Mouse (Mus musculus) limb, embryonic 11.5 days (tissue): ENCODE results near the gene Tex26. TPM values are rescaled to one million over a fixed set of nuclear protein-coding genes. Genes with fewer than 3 reads are reported as not detected.

Experiments
- ATAC-seq: fragments of 200-750 bp; cut with Nextera tagmentation; 2 replicates; pipeline ENCODE4 v1.8.0; 2017; ENCODE audit warnings: low read depth; ENCODE audit not compliant: insufficient number of reproducible peaks, low FRiP score, low TSS enrichment
- DNase-seq: peaks from one replicate; pipeline ENCODE4 v3.0.0-alpha.2; 2015; ENCODE audit warnings: low spot score
- H3K27ac ChIP-seq: fragments of 300-500 bp; sonication (generic); replicated peaks from 2 replicates; pipeline ENCODE4 v1.5.1; 2014; ENCODE audit warnings: low read depth, mild to moderate bottlenecking, low read length
- H3K27me3 ChIP-seq: fragments of 300-500 bp; sonication (generic); 2 replicates; pipeline ENCODE4 v1.6.1; 2014; ENCODE audit warnings: mild to moderate bottlenecking, low read length, mixed read lengths; ENCODE audit not compliant: control insufficient read depth, insufficient read depth
- H3K36me3 ChIP-seq: fragments of 300-500 bp; sonication (generic); 2 replicates; pipeline ENCODE4 v1.6.1; 2014; ENCODE audit warnings: mild to moderate bottlenecking, low read length, moderate library complexity, mixed read lengths; ENCODE audit not compliant: control insufficient read depth, insufficient read depth
- H3K4me1 ChIP-seq: fragments of 300-500 bp; sonication (generic); 2 replicates; pipeline ENCODE4 v1.6.1; 2014; ENCODE audit warnings: low read length, mixed read lengths; ENCODE audit not compliant: control insufficient read depth, insufficient read depth
- H3K4me2 ChIP-seq: fragments of 300-500 bp; sonication (generic); 2 replicates; pipeline ENCODE4 v1.6.1; 2014; ENCODE audit warnings: low read depth, mild to moderate bottlenecking, moderate library complexity; ENCODE audit not compliant: severe bottlenecking
- H3K4me3 ChIP-seq: fragments of 300-500 bp; sonication (generic); 2 replicates; pipeline ENCODE4 v1.5.1; 2014; ENCODE audit warnings: low read depth, low read length
- H3K9ac ChIP-seq: fragments of 300-500 bp; sonication (generic); 2 replicates; pipeline ENCODE4 v1.6.1; 2014; ENCODE audit warnings: mild to moderate bottlenecking, low read length
- H3K9me3 ChIP-seq: fragments of 300-500 bp; sonication (generic); 2 replicates; pipeline ENCODE4 v1.6.1; 2016; ENCODE audit warnings: low read length; ENCODE audit not compliant: control insufficient read depth
- WGBS: fragments of 180-500 bp; shearing (Covaris S2); extraction: QIAGEN DNeasy Blood & Tissue Kit; methylation state at CpG from one replicate; pipeline ENCODE4 v1.1.7; 2014; 5-methylcytosine and 5-hydroxymethylcytosine counted together
- polyA plus RNA-seq: library from polyadenylated mRNA; unstranded; fragments of >200 nt; fragmentation: Nextera tagmentation; extraction: Ambion mirVana; gene quantifications from 2 replicates; pipeline ENCODE4 v1.2.1, GENCODE M21; 2014

Gene Tex26
- polyA plus RNA-seq, 1 experiment from 2014 or later = 0.15 TPM

DNA sequence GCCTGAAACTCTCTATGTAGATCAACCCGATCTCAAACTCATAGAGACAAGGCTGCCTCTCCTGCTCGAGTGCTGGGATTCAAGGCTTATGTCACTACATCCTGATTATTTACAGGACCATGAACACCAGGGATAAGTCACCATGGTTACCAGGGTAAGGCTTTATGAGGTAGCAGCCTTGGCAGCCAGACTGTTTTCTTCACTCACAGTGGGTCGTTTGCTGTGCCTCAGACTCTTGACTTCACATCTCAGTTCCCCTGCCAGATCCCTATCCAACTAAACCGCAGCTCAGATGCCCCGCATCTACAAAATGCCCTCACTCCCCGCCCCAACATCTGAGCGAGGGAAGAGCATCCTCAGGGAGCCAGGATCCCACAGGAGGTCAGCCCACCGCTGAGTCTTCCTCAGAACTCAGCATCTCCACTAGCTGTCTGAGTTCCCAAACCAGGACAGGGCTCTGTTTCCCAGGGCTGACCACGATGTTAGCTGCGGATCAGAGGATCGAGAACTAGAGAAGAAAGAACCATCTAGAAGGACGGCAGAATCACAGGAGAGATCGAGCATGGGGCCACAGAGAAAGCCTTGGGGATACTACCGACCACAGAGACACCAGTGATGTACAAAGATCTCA lies 2.3 kb downstream of the Tex26 start:
- 66% methylated on average over 14 of the region's 14 CpGs for WGBS
- DNase-seq = no peak
- no peak overlapping the region for H3K27ac ChIP-seq
- peaks cover 8% of the 10 kb centered on the region for H3K4me1 ChIP-seq
- H3K36me3 ChIP-seq = no peaks in the 10 kb centered on the region
- ATAC-seq = no peak
- H3K9me3 ChIP-seq = no peaks in the 10 kb centered on the region
- H3K4me3 ChIP-seq = no peak overlapping the region
- no peaks in the 10 kb centered on the region for H3K27me3 ChIP-seq
- no peak overlapping the region for H3K4me2 ChIP-seq
- H3K9ac ChIP-seq = no peak overlapping the region

DNA sequence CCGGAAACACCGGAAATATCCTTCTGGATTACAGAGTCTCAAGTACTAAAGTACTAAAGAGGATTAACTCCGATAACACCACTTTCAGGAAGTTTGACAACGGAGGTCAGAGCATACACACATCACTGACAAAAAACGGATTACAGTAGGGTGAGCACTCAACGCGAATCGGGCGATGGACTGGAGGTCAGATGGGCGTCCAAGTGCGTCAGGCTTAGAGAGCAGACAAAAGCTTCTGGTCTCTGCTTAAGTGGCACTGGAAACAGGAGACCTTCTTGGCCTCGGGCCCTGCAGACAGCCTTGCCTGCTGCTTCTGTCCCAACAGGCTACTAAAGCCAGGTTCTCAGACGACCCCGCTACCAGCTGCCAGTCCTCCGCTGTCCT lies 2.8 kb downstream of the Tex26 start:
- Histone ChIP-seq H3K9me3 (no peaks in the 10 kb centered on the region), H3K27ac (no peak overlapping the region), H3K4me1 (peaks cover 8% of the 10 kb centered on the region), H3K27me3 (no peaks in the 10 kb centered on the region), H3K4me3 (no peak overlapping the region), H3K36me3 (no peaks in the 10 kb centered on the region), H3K9ac (no peak overlapping the region), H3K4me2 (no peak overlapping the region)
- no peak for ATAC-seq
- no peak for DNase-seq
- WGBS = 81% methylated on average over 15 of the region's 15 CpGs

DNA sequence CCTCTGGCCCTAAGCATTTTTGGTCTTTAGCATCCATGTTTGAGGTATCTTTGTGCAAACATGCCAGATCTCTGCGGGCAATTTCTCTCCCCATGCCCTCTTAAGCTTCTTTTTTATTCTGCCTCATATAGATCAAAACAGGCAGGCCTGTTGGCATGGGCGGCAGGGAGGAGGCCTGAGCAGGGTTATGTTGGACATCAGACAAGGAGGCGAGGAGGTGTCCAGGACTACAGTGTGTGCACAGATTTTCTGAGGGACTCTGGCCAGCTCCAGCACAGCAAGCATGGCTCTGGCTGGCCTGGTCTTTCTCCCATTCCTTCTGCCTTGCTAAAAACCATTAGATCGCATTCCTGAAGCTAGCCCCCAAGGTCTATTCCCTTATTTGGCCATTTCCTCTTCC lies 5.0 kb downstream of the Tex26 start:
- no peak overlapping the region for H3K4me2 ChIP-seq
- no peak overlapping the region for H3K4me3 ChIP-seq
- peaks cover 3% of the 10 kb centered on the region for H3K4me1 ChIP-seq
- no peaks in the 10 kb centered on the region for H3K27me3 ChIP-seq
- H3K36me3 ChIP-seq = no peaks in the 10 kb centered on the region
- no peak for ATAC-seq
- no peak for DNase-seq
- H3K27ac ChIP-seq = no peak overlapping the region
- H3K9ac ChIP-seq = no peak overlapping the region
- no peaks in the 10 kb centered on the region for H3K9me3 ChIP-seq
- WGBS = 78% methylated on average over 4 of the region's 4 CpGs

DNA sequence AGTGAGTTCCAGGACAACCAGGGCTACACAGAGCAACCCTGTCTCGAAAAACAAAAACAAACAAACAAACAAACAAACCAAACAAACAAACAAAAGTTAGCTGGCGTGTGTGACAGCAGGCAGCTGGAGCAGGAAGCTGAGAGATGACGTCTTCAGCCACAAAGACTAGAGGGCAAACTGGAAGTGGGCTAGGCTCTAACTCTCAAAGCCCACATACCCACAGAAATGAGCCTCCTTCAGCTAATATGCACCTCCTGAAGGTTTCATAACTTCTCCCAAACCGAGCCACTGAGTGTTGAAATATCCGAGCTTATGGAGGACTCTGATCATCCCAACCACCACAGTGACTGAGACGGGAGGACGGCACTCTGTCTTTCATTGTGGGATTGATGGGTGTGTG lies 7.0 kb downstream of the Tex26 start:
- Histone ChIP-seq H3K36me3 (no peaks in the 10 kb centered on the region), H3K9ac (no peak overlapping the region), H3K4me2 (no peak overlapping the region), H3K9me3 (no peaks in the 10 kb centered on the region), H3K27ac (no peak overlapping the region), H3K4me1 (no peaks in the 10 kb centered on the region), H3K4me3 (no peak overlapping the region), H3K27me3 (no peaks in the 10 kb centered on the region)
- WGBS = 86% methylated on average over 7 of the region's 7 CpGs
- DNase-seq = no peak
- ATAC-seq = no peak

DNA sequence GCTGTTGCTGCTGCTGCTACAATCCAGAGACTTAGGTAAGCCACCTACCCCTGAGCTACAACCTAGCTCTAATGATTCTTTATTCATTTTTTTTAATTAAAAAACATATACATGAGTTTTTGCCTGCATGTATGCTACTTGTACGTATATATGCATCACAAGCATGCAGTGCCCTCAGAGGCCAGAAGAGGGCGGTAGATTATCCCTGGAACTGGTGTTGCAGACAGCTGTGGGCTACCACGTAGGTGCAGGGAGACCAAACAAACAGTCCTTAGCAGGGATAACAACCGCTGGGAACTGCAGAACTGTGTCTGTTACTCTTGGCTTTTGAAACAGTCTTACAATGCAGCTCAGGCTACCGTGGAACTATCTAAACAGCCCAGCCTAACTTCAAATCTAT lies 8.3 kb downstream of the Tex26 start:
- ATAC-seq = no peak
- H3K9me3 ChIP-seq = no peaks in the 10 kb centered on the region
- no peak overlapping the region for H3K4me3 ChIP-seq
- H3K27ac ChIP-seq = no peak overlapping the region
- DNase-seq = no peak
- no peaks in the 10 kb centered on the region for H3K36me3 ChIP-seq
- H3K9ac ChIP-seq = no peak overlapping the region
- H3K4me2 ChIP-seq = no peak overlapping the region
- 82% methylated on average over 5 of the region's 5 CpGs for WGBS
- H3K27me3 ChIP-seq = no peaks in the 10 kb centered on the region
- H3K4me1 ChIP-seq = no peaks in the 10 kb centered on the region

DNA sequence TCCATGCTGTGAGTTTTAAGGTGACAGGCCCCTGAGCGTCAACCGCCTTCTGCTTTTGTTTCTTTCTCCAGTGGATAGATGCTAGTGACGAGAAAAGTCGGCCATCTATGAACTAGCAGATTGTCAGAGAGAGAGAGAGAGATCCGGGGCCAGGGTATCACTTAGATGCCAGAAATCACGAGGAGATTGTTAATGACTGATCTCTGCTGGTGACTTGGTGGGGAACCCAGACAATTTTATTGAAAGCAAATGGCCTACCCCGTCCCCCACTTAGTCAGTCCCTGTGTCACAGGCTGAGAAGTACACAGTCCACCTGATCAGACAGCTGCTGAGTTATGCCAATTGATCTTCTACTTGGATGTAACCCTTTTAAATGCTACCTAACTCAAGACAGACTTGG lies 9.9 kb downstream of the Tex26 start:
- no peak for ATAC-seq

DNA sequence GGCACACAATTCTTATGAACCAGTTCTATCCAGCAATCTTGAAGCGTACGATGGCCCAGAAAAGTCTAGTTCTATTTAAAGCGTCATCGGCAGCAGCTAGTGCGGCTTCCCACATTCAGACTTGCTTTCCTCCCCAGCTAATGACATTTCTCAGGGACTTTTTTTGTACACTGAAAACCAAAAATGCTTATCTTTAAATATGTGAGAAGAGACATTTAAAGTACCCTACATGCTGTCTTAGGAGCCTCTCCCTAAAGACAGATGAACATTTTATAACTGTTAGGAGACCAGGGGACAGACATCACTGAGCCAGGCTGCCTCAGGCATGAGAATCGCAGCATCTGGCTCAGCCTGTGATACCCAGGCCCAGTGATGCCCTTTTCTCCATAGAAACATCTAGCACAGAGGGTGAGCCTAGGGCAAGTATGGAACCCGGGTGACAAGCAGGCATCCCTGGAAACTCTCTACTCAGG lies 11.8 kb downstream of the Tex26 start:
- 91% methylated on average over 7 of the region's 7 CpGs for WGBS
- DNase-seq = no peak

More for the DNA sequence above, 9.9 kb downstream of the Tex26 start:
- Histone ChIP-seq H3K27me3 (no peaks in the 10 kb centered on the region), H3K36me3 (no peaks in the 10 kb centered on the region), H3K9me3 (no peaks in the 10 kb centered on the region), H3K9ac (no peak overlapping the region), H3K4me3 (no peak overlapping the region), H3K27ac (no peak overlapping the region), H3K4me2 (no peak overlapping the region), H3K4me1 (no peaks in the 10 kb centered on the region)
- 67% methylated on average over 7 of the region's 7 CpGs for WGBS
- DNase-seq = no peak

DNA sequence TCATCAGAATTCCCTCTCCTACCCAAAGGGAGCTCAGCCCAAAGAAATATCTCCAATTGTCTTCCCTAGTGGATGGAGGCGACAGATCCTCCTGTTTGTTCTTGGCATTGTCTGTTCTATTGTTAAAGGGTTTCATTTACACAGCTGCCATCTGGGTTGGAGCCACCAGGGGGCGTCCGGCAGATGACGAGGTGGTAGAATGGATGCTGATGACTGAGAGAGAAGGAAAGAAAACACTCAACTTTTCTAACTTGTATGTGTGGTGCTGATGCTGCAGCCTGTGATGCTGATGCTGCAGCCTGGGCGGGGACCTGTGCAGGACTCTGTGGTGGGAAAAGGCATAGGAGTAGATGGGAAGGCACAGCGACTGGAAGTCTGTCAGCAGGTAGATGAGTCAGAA lies 14.8 kb downstream of the Tex26 start:
- Histone ChIP-seq H3K27me3 (no peaks in the 10 kb centered on the region), H3K36me3 (no peaks in the 10 kb centered on the region), H3K9ac (no peak overlapping the region), H3K4me1 (no peaks in the 10 kb centered on the region), H3K4me2 (no peak overlapping the region), H3K9me3 (no peaks in the 10 kb centered on the region), H3K27ac (no peak overlapping the region), H3K4me3 (no peak overlapping the region)
- 32% methylated on average over 6 of the region's 6 CpGs for WGBS
- ATAC-seq (no peak), DNase-seq (peak; percentile 80)

More for the DNA sequence above, 11.8 kb downstream of the Tex26 start:
- no peaks in the 10 kb centered on the region for H3K9me3 ChIP-seq
- H3K27ac ChIP-seq = no peak overlapping the region
- H3K4me1 ChIP-seq = no peaks in the 10 kb centered on the region
- H3K4me2 ChIP-seq = no peak overlapping the region
- no peak overlapping the region for H3K4me3 ChIP-seq
- ATAC-seq = no peak
- no peak overlapping the region for H3K9ac ChIP-seq
- H3K36me3 ChIP-seq = no peaks in the 10 kb centered on the region
- no peaks in the 10 kb centered on the region for H3K27me3 ChIP-seq

DNA sequence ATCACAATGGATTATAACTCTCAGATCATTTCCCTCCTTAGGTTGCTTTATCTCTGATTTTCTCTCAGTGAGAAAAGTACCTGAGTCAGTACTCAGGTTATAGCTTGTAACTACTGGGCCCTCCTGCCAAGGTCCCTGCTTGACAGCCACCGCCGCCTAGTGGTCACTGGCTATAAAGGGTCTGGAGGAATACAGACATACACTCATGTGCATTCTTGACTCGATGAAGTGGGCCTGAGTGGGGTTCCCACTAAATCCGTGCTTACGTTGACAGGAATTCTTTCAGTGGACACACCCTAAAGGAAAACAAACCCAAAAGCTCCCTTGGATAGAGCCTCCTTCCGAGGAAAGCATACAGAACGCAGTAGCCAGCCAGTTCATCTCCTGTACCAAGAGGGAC lies 17.1 kb downstream of the Tex26 start:
- Histone ChIP-seq H3K4me1 (no peaks in the 10 kb centered on the region), H3K36me3 (no peaks in the 10 kb centered on the region), H3K9ac (no peak overlapping the region), H3K9me3 (no peaks in the 10 kb centered on the region), H3K27ac (no peak overlapping the region), H3K27me3 (no peaks in the 10 kb centered on the region), H3K4me2 (no peak overlapping the region), H3K4me3 (no peak overlapping the region)
- ATAC-seq (no peak), DNase-seq (no peak)
- 89% methylated on average over 7 of the region's 7 CpGs for WGBS
